Mouse (Mus musculus): Measurements from ENCODE around the gene St3gal5. TPM values are rescaled to one million over a fixed set of nuclear protein-coding genes. Genes with fewer than 3 reads are reported as not detected.

St3gal5 gene
- total and polyA plus RNA-seq, 3 experiments, result 24.4 to 51.8 TPM; not detected in 1

DNA sequence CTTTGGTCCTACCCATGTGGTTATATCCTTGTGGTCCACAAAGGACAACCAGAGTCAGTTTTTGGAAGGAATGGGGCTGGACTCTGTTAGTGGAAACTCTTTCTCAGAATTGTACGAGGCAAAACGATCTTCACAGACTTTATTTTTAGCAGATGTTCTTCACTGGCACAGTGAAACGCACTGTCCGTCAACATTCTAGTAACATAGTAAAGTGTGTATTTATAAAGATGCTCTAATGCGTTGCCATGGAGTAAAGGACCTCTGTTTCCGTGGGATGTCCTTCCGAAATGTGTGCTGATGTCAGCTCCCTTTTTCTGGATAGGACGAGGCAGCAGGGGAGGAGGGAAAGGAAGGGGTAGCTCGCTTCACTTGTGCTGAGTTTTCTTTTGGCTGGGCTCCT lies 20.9 kb upstream of the St3gal5 start:
- Histone ChIP-seq H3K9me3 (replicated peaks; ENCODE audit: insufficient read depth, low read length) (no peaks in the 10 kb centered on the region), H3K27ac (ENCODE audit: control insufficient read depth, low read depth, low read length) (no peak overlapping the region), H3K79me2 (ENCODE audit: control insufficient read depth, insufficient read depth, low read length, poor library complexity) (no peaks in the 10 kb centered on the region), H3K4me1 (ENCODE audit: control insufficient read depth in 1 of 2, insufficient read depth in 2 of 2, low read length in 2 of 2) (no peaks in the 10 kb centered on the region), H3K4me3 (ENCODE audit: control insufficient read depth in 1 of 2, insufficient read depth in 1 of 2, low read depth in 2 of 2, low read length in 2 of 2) (no peak overlapping the region), H3K27me3 (ENCODE audit: control insufficient read depth in 1 of 2, insufficient read depth in 2 of 2, low read length in 2 of 2) (peaks cover 0 to 2% of the 10 kb centered on the region in 2 experiments; a peak in 2 of 4 replicates), H3K9ac (ENCODE audit: control insufficient read depth, low read depth, low read length, poor library complexity, severe bottlenecking) (no peak overlapping the region), H3K36me3 (ENCODE audit: control insufficient read depth in 1 of 2, insufficient read depth in 2 of 2, low read length in 2 of 2) (no peaks in the 10 kb centered on the region)
- no peak for TF ChIP-seq RAD21 (IDR thresholded peaks at IDR 0.05; ENCODE audit: low read depth, low read length)
- TF ChIP-seq KAT2A (conservative IDR thresholded peaks at IDR 0.05; ENCODE audit: low read depth, low read length), result no peak
- no peak for TF ChIP-seq MAZ (IDR thresholded peaks at IDR 0.05; ENCODE audit: low read depth, low read length)
- TF ChIP-seq E2F4 (IDR thresholded peaks at IDR 0.05; ENCODE audit: borderline replicate concordance, low read depth, low read length), result no peak
- no peak for TF ChIP-seq ETS1 (IDR thresholded peaks at IDR 0.05; ENCODE audit: low read depth, low read length)
- no peak for TF ChIP-seq TBP (IDR thresholded peaks at IDR 0.05; ENCODE audit: low read depth, low read length)
- TF ChIP-seq RCOR1 (IDR thresholded peaks at IDR 0.05; ENCODE audit: low read depth, low read length), result no peak
- no peak for TF ChIP-seq USF1 (IDR thresholded peaks at IDR 0.05; ENCODE audit: low read depth, low read length)
- no peak for TF ChIP-seq GATA1 (IDR thresholded peaks at IDR 0.05; ENCODE audit: low read depth, low read length)
- TF ChIP-seq POLR2A (IDR thresholded peaks at IDR 0.05; ENCODE audit: control insufficient read depth in 1 of 2, insufficient read depth in 1 of 2, low read depth in 1 of 2, low read length in 2 of 2, poor library complexity in 1 of 2), result no peak
- TF ChIP-seq SMC3 (IDR thresholded peaks at IDR 0.05; ENCODE audit: low read depth, low read length), result no peak
- TF ChIP-seq ZNF384 (IDR thresholded peaks at IDR 0.05; ENCODE audit: low read depth, low read length), result no peak
- no peak for DNase-seq (ENCODE audit: low read depth, low spot score)

- no peak for TF ChIP-seq MYC (IDR thresholded peaks at IDR 0.05; ENCODE audit: low read depth, low read length)
- TF ChIP-seq MXI1 (IDR thresholded peaks at IDR 0.05; ENCODE audit: low read depth, low read length), result no peak
- TF ChIP-seq USF1 (IDR thresholded peaks at IDR 0.05; ENCODE audit: low read depth, low read length), result no peak
- TF ChIP-seq MAZ (IDR thresholded peaks at IDR 0.05; ENCODE audit: low read depth, low read length), result no peak
- no peak for TF ChIP-seq GABPA (IDR thresholded peaks at IDR 0.05; ENCODE audit: low read depth, low read length)
- no peak for TF ChIP-seq USF2 (IDR thresholded peaks at IDR 0.05; ENCODE audit: borderline replicate concordance in 1 of 2, insufficient read depth in 1 of 2, low read depth in 1 of 2, low read length in 2 of 2)
- no peak for TF ChIP-seq ZNF384 (IDR thresholded peaks at IDR 0.05; ENCODE audit: low read depth, low read length)
- TF ChIP-seq UBTF (IDR thresholded peaks at IDR 0.05; ENCODE audit: borderline replicate concordance, insufficient read depth, low read depth, low read length), result no peak
- no peak for TF ChIP-seq EP300 (IDR thresholded peaks at IDR 0.05; ENCODE audit: low read depth in 1 of 2, low read length in 2 of 2)
- TF ChIP-seq CHD2 (IDR thresholded peaks at IDR 0.05; ENCODE audit: low read length), result no peak
- no peak for TF ChIP-seq MAFK (IDR thresholded peaks at IDR 0.05; ENCODE audit: borderline replicate concordance, low read depth, low read length)
- Histone ChIP-seq H3K27ac (ENCODE audit: control insufficient read depth, low read depth, low read length) (no peak overlapping the region), H3K4me1 (ENCODE audit: control insufficient read depth in 1 of 2, insufficient read depth in 2 of 2, low read length in 2 of 2) (no peaks in the 10 kb centered on the region), H3K9me3 (replicated peaks; ENCODE audit: insufficient read depth, low read length) (no peaks in the 10 kb centered on the region), H3K9ac (ENCODE audit: control insufficient read depth, low read depth, low read length, poor library complexity, severe bottlenecking) (no peak overlapping the region), H3K4me3 (ENCODE audit: control insufficient read depth in 1 of 2, insufficient read depth in 1 of 2, low read depth in 2 of 2, low read length in 2 of 2) (no peak overlapping the region), H3K79me2 (ENCODE audit: control insufficient read depth, insufficient read depth, low read length, poor library complexity) (no peaks in the 10 kb centered on the region), H3K27me3 (ENCODE audit: control insufficient read depth in 1 of 2, insufficient read depth in 2 of 2, low read length in 2 of 2) (no peaks in the 10 kb centered on the region; a peak in 1 of 4 replicates), H3K36me3 (ENCODE audit: control insufficient read depth in 1 of 2, insufficient read depth in 2 of 2, low read length in 2 of 2) (no peaks in the 10 kb centered on the region)
- DNase-seq (ENCODE audit: low read depth, low spot score), result no peak
Measured at GRCm38 (mm10) chr6:72078178-72078577, 19.2 kb upstream of the St3gal5 start.
